Mouse (Mus musculus) WW6 (cell line): Measurements from ENCODE around the gene Evx2.

ENCODE experiments used
- DNase-seq: peaks from one replicate; pipeline ENCODE4 v3.0.0-alpha.2; 2013; ENCODE audit warnings: low read depth, low spot score

Evx2 gene

GRCm38 (mm10) chr2:74695813-74696430 is 36.6 kb upstream of the Evx2 start:
- no peak for DNase-seq

- no peak for DNase-seq
Measured at GRCm38 (mm10) chr2:74695383-74695782, 36.0 kb upstream of the Evx2 start.

DNA sequence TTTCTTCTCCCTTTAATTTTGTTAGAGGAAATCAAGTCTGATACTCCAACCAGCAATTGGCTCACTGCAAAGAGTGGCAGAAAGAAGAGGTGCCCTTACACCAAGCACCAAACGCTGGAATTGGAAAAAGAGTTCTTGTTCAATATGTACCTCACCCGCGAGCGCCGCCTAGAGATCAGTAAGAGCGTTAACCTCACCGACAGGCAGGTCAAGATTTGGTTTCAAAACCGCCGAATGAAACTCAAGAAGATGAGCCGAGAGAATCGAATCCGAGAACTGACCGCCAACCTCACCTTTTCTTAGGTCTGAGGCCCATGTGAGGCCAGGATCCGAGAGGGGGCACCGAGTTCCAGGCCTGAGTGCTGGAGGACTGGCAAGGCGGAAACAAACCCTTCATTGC is 34.7 kb upstream of the Evx2 start:
- no peak for DNase-seq

- no peak for DNase-seq
Measured at GRCm38 (mm10) chr2:74693432-74693827, 34.1 kb upstream of the Evx2 start.

- DNase-seq, result no peak
Measured at GRCm38 (mm10) chr2:74692808-74693431, 33.6 kb upstream of the Evx2 start.

DNA sequence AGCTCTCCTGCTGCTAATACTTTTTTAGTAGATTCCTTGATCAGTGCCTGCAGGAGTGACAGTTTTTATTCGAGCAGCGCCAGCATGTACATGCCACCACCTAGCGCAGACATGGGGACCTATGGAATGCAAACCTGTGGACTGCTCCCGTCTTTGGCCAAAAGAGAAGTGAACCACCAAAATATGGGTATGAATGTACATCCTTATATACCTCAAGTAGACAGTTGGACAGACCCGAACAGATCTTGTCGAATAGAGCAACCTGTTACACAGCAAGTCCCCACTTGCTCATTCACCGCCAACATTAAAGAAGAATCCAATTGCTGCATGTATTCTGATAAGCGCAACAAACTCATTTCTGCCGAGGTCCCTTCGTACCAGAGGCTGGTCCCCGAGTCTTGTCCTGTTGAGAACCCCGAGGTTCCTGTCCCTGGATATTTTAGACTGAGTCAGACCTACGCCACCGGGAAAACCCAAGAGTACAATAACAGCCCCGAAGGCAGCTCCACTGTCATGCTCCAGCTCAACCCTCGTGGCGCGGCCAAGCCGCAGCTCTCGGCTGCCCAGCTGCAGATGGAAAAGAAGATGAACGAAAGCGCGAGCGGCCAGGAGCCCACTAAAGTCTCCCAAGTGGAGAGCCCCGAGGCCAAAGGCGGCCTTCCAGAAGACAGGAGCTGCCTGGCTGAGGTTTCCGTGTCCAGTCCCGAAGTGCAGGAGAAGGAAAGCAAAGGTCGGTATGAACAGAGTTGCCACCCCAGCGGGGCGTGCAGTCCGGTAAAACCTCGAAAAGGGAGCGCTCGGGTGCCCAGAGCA is 32.8 kb upstream of the Evx2 start:
- DNase-seq, result no peak

- no peak for DNase-seq
Measured at GRCm38 (mm10) chr2:74691022-74691951, 31.9 kb upstream of the Evx2 start, which contains the start of gene Hoxd10. Gene Hoxd10, plus strand, starts transcription at chr2:74691924.

DNA sequence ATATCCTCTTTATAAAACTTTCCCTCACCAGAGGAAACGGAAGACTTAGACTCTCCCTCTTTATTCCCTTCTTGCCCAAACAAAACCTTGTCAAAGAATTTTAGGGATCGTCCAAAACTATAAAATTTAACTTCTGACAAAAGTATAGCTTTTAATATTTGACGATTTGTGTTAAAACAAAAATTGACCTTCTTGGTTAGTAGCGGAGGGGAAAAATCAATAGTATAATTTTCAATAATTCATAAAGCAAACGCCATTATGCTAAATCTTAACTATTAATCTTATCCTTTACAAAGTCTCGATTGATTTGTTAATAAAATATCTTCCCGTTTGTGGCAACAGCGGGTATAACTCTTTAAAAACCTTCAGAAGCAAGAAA is 31.0 kb upstream of the Evx2 start:
- no peak for DNase-seq

DNA sequence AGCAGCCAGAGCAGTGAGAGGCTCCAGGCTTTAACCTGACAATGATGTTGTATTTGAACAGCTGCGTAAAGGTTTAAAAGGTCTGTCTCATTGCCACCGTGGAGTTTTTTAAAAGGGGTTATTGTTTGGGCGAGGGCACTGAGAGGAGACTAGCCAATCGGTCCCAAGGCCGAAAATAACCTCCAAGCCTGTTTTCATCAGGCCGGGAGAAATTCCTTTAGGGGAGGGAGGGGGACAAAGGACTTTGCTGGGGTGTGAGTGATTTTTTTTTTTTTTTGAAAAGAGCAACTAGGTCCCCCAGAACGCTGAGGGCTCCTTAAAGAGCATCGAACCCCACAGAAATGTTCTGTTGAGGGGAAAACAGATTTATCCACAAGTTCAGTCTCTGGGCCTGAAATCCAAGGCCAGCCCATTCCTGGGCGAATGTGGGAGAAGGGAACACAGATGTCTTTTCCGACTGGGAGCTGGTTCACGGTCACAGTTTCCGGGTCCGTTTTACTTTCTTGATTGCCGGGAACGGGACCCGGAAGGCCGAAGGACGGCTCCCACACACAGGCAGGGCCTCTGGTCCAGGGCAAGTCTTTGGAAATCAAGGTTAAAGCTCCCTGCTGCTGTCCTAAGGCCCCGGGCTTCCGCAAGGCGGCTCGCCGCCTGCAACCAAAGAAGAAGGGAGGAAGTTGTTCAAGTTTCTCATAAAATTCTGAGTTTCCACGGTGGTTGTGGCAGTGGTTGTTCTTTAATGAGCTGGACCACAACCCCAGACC is 30.4 kb upstream of the Evx2 start:
- DNase-seq, result no peak

- no peak for DNase-seq
Measured at GRCm38 (mm10) chr2:74688795-74689573, 29.6 kb upstream of the Evx2 start.

DNA sequence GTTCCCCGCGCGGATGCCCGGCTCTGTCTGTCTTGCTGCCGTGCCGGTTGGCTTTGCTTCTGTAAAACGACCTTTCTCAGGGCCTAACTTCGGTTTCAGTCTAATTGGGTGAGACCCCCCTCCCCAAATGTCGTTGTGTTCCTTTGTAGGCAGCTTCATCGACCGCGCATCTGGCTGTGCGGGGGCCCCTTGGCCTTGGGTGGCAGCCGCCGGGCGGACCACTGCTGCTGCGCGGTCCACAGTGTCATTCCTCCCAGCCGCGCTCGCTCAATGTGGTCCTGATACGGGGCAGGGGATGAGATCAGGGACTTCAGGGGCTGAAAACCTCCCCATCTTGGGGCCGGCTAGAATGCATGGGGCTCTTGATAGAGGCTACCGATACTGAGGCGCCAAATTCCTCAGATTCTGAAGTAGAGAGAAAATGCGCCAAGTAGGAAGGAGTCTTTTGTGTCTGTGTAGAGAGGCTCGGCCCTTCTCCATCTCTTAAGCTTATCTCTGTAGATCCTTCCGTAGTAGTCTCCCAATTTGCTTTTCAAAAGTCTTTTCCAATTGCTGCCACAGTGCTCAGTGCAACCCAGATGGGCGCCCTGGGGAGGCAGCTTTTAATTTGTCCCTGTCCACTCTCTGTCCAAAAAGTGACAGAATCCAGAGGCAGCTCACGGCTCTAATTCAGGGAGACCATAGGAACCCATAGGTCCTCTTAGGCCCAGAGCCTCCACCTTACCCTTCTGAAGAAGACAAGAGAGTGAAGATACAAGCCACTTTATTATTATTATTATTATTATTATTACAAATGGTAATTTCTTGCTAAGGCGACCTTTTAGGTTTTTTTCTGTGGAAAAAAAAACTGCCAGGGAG is 28.6 kb upstream of the Evx2 start:
- DNase-seq, result no peak

- no peak for DNase-seq
Measured at GRCm38 (mm10) chr2:74686988-74687697, 27.8 kb upstream of the Evx2 start.

DNA sequence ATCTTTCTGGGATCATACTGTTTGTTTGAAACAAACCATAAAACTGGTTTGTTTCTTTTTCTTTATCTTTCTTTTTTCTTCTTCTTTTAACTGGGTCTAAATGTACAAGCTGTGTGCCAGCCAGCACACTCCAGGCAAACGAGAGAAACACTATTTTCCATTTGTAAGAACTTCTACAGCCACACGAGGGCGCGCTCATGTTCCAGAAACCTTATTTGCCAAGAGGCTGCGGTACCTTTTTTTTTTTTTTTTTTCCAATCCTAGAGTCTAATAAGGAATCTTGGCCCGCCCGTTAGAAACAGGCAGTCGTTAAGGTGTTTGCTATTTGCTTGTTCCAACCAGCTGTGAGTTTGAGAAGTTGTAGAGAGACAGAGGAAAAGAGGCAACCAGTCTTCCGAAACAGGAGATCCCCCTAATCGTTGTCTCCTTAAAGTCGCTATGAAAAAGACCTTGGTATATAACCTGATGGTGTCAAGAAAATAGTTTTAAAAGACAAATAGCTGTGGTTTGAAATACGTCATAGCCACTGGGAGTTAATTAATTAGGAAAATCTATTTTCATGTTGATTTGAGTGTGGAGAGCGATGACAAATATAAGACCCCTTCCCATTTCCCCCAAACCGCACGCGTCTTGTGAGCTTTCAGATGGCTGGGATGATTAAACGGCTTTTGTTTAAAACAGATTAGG is 27.1 kb upstream of the Evx2 start:
- no peak for DNase-seq

DNA sequence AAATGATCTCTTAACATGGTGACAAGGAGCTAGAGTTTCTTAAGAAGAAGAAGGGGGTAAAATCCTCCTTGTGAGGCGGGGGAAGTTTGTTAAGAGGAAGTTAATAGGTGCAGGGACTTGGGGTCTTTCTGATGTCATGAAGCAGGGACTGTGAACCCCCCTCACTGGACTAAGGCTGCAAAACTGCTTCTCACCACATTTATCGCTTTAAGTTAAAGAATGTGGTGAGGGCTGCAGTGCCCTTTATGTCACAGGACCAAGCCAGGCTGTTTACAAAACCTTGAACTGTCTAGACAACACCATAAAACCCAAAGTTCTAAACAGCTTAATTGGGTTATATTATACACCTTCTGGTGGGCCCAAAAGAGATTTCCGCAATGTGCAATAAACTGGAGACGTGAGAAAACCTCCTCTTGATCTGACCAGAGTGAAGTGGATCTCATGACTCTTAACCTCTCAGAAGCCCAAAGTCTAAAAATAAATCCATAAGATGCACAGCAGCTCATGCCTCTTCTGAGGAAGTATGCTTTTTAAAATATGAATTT is 25.8 kb upstream of the Evx2 start:
- DNase-seq, result no peak

DNA sequence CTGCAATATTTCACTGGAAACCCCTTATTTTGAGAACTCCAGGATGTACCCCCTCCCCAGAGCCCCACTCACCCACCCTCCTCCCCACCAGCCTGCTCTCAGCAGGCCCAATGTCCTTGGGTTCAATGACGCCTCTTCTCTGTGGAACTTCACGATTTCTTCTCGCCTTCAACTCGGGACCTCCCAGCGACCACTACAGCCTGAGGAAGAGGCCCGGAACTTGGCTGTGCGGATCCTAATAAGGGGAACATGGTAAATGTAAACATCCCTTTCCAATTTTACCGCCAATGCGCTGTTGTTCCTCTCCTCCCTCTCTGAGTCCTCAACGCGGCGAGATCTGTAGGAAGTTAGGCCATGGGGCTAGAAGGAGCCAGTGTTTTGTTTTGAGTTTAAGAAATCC is 24.7 kb upstream of the Evx2 start:
- no peak for DNase-seq

DNA sequence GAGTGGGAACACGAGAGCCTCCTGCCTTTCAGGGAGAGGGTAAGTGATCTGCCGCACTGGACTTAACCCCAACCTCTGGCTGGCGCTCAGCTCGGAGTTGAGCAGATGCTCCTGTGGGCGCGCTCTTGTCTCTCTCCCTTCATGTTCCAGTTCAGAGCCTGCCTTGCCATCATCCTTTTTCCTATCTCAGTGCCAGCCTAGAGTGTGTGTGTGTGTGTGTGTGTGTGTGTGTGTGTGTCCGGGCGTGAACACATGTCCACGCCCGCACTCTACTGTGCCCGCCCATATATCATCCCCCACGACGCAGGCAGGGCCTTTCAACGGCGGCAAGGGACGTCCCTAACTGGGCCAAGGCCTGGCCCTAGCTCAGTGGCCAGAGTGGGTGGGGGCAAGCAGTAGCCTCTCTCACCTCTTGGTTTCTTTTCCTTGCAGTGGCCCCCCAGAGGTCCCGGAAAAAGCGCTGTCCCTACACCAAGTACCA is 24.2 kb upstream of the Evx2 start:
- no peak for DNase-seq

- no peak for DNase-seq
Measured at GRCm38 (mm10) chr2:74682796-74683195, 23.4 kb upstream of the Evx2 start.
